Mouse (Mus musculus) hematopoietic stem cell, adult 5-6 weeks (primary cell): Measurements from ENCODE around the gene Tbp. TPM values are rescaled to one million over a fixed set of nuclear protein-coding genes. Genes with fewer than 3 reads are reported as not detected.

ENCODE experiments used
- total RNA-seq: library from RNA; stranded (forward); fragments of 172-1452, 232-1000 nt; gene quantifications from 2 replicates; pipeline ENCODE4 v1.2.3, GENCODE M21; 2017

The Tbp gene
- total RNA-seq, 1 experiment from 2014 or later = 63.6 TPM

Other genes with a start within 250 kb of the Tbp start
- gene Dll1, start 123.0 kb upstream of the Tbp start, total RNA-seq = 1.1 and 2.2 TPM in 2 replicates
- gene Fam120b, start 103.7 kb upstream of the Tbp start, total RNA-seq = 20.7 and 25.1 TPM in 2 replicates
- 118 and 200 TPM in 2 replicates for gene Psmb1, start 137 bp upstream of the Tbp start, total RNA-seq
- gene Pdcd2, start 27.4 kb downstream of the Tbp start, total RNA-seq = 89.3 and 109 TPM in 2 replicates
- 4.4 and 7.3 TPM in 2 replicates for gene Prdm9, start 64.5 kb downstream of the Tbp start, total RNA-seq
- gene Chd1, start 205.1 kb downstream of the Tbp start, total RNA-seq = 79.7 and 81.8 TPM in 2 replicates